Mouse (Mus musculus): ENCODE measurements around the gene Aox1.

- no peak for TF ChIP-seq POLR2A (IDR thresholded peaks at IDR 0.05; ENCODE audit: control insufficient read depth, extremely low read depth, insufficient read depth, low read length, poor library complexity)
- no peak for TF ChIP-seq CTCF (IDR thresholded peaks at IDR 0.05; ENCODE audit: borderline replicate concordance, control insufficient read depth, extremely low read depth, insufficient read depth, low read length, poor library complexity)
These were observed 81.6 kb downstream of the Aox1 start for GRCm38 (mm10) chr1:58111315-58111714.
